Mouse (Mus musculus) frontal cortex, postnatal 14 days (tissue): ENCODE data around the gene Abhd14a.

Source experiments
- DNase-seq, 2 experiments: peaks; one replicate each; pipeline ENCODE4 v3.0.0; 2022; ENCODE audit warnings: low spot score in 2 of 2

The Abhd14a gene

DNA sequence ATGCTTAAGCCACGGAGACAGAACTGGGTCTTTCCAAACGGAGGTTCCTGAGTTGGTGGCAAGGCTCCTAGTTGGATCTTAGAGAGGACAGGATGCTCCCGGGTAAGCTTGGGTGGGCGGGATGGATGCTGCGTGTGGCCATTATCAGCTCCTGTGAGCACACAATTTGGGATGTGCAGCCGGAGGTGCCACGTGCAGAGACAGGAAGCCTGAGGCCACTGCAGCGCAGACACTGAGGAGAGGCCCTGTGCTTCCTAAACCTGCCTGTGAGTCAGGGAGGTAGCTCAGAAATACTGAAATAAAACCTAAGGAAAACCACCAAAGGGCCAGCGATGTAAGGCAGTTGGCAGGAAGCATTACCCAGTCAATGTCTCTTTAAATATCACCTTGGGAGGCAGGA is 22.3 kb upstream of the Abhd14a start:
- DNase-seq: no peak

DNA sequence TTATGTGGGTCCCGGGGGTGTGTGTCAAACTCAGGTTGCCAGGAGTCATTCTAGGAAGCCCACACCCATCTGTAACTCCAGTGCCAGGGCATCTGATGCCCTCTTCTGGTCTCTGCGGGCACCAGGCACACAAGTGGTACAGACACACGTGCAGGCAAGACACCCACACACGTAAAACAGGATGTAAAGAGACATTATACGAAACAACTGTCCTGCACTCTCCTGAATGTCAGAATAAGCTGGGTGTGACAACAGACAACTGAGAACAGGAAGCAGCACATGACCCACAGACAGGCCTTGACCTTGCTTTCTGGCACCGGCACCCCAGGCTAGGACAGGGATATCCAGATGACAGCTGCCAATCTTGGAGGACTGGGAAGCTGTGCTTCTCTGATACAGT is 21.8 kb upstream of the Abhd14a start:
- DNase-seq: no peak

DNA sequence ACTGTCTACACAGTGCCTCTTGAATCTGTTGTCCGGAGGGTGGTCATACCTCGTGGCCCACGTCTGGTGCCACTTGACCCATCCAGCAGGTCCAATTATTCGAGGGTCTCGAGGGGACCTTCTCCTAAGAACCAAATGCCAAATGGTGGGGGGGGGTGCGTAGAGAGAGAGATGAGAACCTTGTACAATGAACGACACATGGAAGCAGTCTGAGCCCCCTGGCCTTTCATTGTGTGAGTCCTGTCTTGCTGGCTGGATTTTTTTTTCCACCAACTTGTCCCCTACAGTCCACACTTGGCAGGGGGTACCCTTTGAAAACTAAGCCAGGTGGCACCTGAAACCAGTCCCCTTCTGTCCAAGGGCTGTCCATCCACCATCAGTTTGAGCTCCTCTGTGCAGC is 20.3 kb upstream of the Abhd14a start:
- no peak for DNase-seq

DNA sequence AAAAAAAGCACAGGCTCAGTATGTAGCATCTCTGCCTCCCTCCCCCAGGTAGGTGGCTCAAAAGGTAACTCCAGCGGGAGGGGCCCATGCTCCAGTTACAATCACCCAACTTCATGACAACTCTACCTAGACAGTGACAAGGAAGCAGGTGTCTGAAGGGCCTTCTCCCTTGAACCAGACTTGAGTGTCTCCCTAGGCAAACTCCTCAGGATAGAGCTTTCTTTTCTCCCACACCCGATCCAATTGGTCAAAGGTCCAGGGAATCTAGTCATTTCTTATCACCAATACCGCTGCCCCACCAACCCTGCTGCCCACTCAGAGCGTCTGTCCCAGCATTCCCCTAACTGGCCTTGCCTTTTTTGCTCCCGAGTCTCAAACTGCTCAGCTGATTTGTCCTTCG is 19.2 kb upstream of the Abhd14a start:
- DNase-seq: no peak

DNA sequence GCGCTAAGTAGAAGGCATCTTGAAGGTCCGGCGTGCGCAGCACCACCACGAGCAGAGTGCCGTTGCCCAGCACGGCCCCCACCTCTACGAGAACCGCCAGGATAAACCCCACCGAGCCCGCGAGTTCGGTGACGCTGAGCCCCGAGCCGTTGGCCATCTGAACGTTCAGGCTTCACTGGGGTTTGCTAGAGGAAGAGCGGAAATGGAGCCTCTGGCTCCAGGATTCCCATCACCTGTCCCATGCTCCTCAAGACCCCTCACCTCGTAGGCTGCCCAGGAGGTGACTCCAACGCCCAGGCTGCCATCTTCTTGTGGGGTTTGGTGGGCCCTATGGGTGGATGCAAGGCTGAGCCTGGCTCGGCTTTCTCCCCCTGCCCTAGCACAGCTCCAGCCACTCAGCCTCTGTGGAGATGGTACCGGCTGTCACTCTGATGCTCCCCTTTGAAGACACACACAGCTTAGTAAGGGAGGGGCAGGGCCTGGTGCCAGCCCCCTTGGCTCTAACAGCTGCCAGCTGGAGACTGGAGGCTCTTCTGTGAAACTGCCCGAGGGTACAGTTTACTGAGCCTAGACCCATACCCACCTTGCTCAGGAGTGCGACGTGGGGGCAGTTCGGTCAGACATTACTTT is 18.2 kb upstream of the Abhd14a start, which contains the start of gene Gpr62:
Gene Gpr62 (minus strand): TSS at position 368 of the 630 bp plus-strand sequence.
- no peak for DNase-seq

DNA sequence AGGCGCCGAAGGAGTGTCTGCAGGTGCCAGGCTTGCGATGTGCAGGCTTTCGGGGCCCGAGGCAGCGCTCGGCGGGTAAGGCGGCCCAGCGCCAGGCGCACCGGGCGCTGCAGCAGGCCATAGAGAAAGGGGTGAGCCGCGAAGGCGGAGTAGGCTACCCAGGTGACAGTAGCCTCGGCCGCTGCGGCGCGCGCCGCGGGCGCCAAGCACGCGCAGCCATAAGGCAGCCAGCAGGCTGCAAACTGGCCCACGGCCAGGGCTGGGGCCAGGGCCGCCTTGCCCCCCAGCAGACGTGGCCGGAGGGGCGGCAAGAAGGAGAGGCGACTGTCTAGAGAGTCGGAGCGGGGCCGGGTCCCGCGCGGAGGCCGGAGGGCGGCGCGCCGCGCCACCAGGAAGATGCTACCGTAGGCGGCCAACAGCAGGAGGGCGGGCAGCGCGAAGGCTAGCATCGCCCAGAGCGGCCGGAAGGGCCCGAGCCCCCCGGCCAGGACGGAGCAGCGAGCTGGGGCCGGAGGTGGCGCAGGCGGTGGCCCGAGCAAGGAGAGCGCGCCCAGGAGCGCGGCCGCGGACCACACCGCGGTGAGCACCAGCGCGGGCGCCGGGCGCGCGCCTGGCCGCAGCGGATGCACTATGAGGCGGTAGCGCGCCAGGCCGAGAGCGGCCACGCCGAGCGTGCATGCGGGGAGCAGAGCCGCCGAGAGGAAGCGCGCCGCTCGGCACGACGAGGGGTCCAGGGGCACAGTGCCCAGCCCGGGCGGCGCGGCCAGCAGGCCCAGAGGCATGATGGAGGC is 17.5 kb upstream of the Abhd14a start:
- peak in 1 of 2 experiments; percentile 63 for DNase-seq

DNA sequence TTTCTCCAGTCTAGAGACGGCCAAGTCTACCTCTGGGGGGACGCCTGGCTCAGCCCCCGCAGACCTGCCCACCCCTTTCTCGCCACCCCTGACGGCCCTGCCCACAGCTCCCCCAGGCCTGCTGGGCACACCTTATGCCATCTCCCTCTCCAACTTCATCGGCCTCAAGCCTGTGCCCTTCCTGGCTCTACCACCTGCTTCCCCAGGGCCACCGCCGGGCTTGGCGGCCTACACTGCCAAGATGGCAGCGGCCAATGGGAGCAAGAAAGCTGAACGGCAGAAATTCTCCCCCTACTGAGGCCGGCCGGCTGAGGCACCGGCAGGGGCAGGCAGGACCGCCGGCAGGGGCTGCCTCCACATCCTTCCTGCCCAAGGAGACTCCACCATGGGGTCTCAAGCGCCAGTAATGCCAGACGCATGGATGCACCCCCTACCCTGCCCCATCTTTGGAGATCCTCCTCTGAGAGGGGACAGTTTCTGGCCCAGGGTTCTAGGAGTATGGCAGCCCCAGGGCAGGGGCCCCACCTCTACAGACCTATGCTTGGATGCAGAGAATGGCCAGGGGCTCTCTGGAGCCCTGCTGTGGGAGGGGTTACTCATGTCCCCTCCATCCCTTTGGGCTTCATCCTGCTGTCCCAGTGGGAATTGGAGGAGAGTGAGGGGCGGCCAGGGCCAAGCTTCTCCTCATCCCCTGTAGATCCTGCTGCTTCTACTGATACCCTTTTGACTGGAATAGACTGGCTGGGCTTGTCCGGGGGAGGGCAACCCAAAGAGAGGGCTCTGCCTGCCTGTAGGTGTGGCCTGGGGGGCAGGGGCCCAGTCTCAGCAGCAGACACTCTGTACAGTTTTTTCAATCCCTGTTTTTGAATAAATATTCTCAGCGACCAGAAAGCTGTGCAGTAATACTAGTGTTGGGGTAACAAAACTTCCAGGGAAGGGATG is 15.9 kb upstream of the Abhd14a start:
- DNase-seq: no peak

DNA sequence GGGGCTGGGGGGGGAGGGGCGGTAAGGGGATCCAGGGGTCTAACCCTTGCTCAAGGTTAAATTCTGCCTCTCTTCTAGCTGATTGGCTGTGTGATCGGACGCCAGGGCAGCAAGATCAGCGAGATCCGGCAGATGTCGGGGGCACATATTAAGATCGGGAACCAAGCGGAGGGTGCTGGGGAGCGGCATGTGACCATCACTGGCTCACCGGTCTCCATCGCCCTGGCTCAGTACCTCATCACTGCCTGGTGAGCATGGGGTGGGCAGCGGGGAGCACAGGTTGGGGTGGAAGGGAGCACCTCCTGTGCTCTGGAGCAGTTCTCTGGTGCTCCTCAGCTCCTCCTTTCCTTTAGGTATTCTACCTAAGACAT is 14.9 kb upstream of the Abhd14a start:
- no peak for DNase-seq

DNA sequence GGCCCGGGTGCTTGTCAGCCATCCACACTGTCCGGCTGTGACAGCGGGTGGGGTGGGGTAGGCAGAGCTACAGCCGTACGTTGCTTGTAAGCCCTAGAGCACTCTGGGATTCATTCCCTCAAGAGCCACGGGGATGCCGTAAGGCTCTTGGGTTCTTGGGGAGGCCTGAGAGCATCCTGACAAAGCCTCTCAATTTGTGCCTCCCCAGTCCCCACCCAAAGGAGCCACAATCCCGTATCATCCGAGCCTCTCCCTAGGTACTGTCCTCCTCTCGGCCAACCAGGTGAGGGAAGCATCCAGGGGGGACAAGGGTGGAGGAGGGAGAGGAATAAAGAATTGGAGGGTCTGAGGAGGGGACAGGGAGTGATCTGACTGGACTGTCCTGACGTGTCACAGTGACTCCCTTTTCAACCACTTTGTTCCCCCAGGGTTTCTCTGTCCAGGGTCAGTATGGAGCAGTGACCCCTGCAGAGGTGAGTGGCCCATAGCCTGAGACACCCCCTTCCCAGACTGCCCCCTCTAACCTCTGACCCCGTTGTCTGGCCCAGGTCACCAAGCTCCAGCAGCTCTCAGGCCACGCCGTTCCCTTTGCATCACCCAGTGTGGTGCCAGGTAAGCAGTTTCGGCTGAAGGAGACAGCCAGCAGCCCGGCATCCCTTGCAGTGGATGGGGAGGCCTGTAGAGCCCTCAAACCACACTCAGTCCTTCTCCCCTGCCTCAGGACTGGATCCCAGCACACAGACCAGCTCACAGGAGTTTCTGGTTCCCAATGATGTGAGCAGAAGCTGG is 14.4 kb upstream of the Abhd14a start:
- DNase-seq: no peak

DNA sequence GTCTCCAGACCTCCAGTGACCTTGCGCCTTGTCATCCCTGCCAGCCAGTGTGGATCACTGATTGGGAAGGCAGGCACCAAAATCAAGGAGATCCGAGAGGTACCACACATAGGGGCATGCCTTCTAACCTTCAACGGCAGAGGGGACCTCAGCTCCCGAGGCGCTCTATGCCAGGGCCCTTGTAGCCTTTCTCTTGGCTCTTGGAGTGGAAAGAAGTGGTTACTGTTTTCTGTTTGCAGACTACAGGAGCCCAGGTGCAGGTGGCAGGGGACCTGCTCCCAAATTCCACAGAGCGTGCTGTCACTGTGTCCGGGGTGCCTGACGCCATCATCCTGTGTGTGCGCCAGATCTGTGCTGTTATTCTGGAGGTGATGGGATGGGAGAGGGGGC is 13.5 kb upstream of the Abhd14a start:
- no peak for DNase-seq

DNA sequence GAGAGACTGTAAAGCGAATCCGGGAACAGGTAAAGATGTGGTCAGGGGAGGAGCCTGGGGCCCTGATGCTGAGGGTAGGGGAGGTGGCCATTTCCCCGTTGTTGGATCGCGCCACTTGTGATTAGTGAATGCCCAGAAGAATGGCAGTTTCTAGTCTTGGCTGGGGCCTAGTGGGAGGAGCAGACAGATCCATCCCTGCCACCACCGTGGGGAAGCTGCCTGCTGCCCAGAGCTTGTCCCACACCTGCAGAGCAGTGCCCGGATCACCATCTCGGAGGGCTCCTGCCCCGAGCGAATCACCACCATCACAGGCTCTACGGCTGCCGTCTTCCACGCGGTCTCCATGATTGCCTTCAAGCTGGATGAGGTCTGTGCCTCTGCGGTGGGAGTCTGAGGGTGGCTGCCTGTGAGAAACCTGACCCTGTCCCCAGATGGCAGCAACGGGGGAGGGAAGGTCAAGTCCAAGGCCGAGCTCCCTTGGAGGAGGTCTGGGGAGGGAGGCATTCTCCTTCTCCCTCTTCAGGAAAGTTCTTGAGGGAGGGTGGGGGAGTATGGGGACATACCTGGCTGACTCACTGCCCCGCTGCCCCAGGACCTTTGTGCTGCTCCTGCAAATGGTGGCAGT is 13.0 kb upstream of the Abhd14a start:
- no peak for DNase-seq

DNA sequence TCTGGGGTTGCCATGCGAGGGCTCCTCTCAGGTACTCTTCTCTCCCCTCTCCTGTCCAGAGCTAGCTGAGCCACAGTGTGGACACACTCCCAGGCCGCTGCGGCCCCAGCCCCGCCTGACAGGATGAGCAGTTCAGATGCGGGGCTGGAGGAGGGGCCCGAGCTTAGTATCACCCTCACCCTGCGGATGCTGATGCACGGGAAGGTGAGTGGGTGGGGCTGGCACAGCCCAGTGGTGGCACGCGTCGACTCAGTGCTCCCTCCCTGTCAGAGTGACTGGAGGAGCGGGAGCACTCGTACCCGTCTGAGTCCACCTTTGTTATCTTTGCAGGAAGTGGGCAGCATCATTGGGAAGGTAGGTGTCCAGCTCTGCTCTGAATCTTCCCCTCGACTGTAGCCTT is 12.5 kb upstream of the Abhd14a start:
- DNase-seq: no peak

DNA sequence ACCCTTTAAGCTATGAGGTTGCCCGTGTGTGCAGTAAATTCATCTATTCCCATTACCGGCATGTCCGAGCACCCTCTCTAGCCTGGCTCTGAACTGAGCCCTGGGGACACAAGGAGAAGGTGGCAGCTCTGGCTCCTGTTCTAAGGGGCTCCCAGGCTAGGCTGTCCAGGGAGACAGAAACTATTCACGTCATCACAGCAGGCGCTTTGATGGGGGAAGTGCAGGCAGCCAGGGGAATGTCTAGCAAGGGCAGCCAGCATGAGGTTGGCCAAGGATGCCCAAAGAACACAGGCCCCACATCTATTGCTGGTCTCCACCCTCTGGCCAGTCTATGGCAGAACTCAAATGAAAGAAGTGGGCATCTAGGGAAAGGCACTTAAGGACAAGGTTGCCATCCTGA is 10.4 kb upstream of the Abhd14a start:
- DNase-seq: no peak

DNA sequence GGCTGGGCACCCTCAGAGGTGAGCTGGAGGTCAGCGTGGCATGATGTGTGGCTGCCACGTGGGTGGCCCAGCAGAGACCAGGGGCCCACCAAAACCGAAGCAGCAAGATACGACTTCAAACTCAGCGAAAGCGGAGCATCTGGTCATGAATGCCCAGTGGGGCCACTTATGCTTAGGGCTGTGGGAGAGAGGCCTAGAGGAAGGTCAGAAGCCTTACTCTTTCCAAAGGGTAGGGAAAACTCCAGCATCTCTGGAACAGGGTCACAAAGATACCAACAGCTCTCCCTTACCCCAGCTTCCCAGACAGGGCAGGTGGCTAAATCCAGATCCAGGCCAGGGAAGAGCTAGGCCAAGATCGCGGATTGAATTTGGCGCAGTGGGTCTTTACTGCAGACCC is 9.7 kb upstream of the Abhd14a start:
- no peak for DNase-seq

DNA sequence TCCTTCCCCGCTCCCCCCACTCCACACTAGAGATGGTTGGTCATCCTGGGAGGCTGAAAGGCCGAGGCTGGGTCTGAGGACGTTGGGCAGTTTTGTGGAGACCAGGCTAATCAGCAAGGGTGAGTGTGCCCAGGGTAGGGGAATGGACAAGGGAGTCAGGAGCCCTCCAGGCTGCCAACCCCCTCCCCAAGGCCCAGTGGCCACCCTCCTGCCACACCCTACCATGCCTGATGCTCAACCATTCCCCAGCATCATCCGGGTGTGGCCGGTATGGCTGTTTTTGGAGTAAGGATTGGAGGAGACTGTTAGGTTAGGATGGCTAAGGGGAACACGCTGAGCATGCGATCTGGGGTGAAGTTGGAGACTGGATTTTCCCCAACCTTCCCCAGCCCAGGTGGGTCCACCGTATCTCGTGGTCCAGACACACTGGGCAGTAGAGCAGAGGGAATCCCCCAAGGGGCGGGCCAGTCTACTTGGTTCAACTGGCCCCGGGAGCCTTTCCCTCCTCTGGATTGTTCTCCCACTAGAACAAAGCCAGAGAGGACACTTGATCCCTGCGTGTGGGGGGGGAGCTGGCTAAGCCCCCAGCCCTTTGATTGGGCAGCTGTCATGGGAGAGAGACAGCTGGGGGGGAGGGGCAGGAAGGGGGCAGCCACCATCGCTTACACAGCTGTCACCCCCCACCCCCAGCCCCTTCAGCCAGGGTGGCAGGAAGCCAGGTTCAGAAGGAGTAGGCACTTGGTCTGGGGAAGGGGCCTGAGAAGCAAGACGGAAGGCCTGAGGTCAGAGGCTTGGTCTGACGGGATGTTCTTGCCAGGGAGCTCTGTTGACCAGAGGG is 9.1 kb upstream of the Abhd14a start:
- DNase-seq: no peak

DNA sequence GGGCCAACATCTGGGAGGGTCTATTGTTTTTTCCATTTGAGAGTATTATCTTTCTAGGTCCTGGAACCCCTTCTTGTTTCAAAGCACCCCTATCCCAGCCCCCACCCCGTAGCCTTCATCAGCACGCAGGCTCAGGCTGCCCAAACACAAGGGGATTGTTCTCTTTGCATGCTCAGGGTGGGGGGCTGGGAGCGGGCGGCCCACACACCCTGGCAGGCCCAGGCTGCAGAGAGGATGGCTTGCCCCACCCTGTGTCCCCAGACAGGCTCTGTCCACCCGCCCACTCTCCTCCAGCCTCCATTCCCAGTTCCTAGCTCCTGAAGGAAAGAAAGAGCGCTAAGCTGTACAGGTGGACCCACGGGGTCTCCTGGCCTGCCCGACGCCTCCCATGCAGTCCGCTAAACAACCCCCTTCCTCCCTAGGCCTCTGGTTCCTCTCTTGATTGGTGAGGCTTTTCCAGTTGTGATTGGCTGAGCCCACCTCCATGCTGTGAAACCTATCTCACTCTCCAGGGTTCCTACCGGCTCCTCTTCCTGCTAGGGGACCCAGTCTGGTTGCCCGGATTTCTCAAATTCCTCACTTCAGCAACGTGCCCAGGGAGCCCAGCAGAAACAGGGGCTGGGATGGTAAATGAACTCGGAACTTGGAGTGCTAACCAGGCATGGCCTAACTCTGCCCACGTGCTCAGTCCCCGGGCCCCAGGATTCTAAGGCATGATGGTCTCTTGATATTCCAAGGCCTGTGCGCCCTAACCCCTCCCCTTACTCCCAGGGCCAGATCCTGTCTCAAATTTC is 7.6 kb upstream of the Abhd14a start:
- DNase-seq: no peak

DNA sequence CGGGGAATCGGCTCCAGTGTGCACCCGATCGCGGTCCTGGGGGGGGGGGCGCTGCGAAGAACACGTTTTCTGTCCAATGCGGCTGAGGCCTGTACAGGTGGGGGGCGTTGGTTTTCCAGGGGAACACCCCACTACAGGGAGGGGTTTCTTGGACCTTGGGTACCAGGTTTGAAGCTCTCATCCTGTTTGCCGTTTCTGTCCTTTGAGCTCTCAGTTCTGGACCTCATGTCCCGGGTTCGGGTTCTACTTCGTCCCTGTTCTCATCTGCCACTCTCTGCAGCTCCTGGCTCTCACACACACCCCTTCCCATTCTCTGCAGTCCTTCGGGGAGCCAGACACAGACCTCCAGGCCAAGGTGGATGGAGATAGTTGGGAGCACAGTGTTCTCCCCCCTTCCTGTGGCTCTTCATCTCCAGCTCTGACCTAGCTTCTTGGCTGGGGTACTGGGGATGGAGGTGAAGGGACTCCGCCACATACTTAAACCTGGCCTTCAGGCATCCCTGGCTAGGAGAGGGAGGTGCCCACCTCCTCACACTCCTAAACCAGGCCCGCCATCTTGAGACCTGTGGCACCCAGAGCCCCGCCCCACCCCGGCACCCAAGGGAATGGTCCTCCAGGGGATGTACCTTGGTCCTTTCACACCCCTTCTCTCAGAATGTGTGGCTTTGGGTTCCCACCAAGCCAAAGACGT is 6.7 kb upstream of the Abhd14a start:
- DNase-seq: no peak

DNA sequence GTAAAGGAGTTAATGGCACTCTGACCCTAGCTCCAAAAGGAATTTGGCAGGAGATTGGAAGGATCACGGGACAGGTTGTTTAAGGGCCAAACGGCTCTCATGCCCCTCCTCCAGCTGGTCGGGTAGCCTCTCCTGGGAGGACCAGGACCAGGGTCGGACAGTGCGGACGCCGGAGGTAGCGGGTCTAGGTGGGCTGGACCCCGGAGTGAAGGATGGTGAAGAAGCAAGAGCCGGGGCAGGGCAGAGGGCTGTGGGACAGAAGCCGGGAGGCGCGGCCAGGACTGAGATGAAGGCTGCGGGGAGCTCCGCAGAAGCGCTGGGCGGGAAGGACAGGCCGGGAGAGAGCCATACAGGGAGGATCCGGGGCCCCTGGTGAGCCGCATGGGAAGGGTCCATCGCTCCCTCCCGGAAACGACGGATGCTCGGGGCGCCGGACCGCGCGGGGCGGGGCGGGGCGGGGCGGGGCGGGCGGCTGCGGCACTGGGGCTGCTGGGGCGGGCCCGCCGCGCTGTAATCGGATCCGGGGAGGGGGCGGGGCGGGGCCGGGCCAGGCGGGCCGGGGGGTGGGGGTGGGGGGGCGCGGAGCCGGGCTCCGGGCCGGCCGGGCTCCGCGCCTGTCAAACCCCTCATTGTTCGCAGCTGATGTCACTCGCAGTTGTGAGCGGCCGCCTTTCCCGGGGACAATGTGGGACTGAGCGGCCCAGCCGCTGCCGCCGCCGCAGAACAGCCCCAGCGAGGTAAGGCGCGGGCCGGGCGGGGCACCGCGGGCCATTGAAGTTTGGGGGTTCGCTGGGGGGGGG is 6.0 kb upstream of the Abhd14a start, which contains the start of gene Pcbp4:
Gene Pcbp4 (plus strand): TSS at position 21 of the 800 bp plus-strand sequence.
- no peak for DNase-seq
